Mouse (Mus musculus) hindbrain, embryonic 13.5 days (tissue): ENCODE results near the gene Cxcr5. TPM values are rescaled to one million over a fixed set of nuclear protein-coding genes. Genes with fewer than 3 reads are reported as not detected.

ENCODE experiments used
- ATAC-seq: fragments of 200-750 bp; cut with Nextera tagmentation; 2 replicates; pipeline ENCODE4 v1.8.0; 2017; ENCODE audit warnings: moderate TSS enrichment; ENCODE audit not compliant: low FRiP score
- H3K27ac ChIP-seq: fragments of 300-500 bp; sonication (generic); 2 replicates; pipeline ENCODE4 v1.5.1; 2015; ENCODE audit warnings: inconsistent platforms, mild to moderate bottlenecking, moderate library complexity
- H3K27me3 ChIP-seq: fragments of 300-500 bp; sonication (generic); 2 replicates; pipeline ENCODE4 v1.6.1; 2015; ENCODE audit warnings: mild to moderate bottlenecking, inconsistent platforms
- H3K36me3 ChIP-seq: fragments of 300-500 bp; sonication (generic); 2 replicates; pipeline ENCODE4 v1.6.1; 2015; ENCODE audit warnings: mild to moderate bottlenecking, inconsistent platforms
- H3K4me1 ChIP-seq: fragments of 300-500 bp; sonication (generic); replicated peaks from 2 replicates; pipeline ENCODE4 v1.6.1; 2015; ENCODE audit warnings: inconsistent platforms
- H3K4me2 ChIP-seq: fragments of 300-500 bp; sonication (generic); 2 replicates; pipeline ENCODE4 v1.6.1; 2015; ENCODE audit warnings: inconsistent platforms, mild to moderate bottlenecking, moderate library complexity
- H3K4me3 ChIP-seq: fragments of 300-500 bp; sonication (generic); 2 replicates; pipeline ENCODE4 v1.5.1; 2015; ENCODE audit warnings: mild to moderate bottlenecking, inconsistent platforms
- H3K9ac ChIP-seq: fragments of 300-500 bp; sonication (generic); 2 replicates; pipeline ENCODE4 v1.6.1; 2015; ENCODE audit warnings: mild to moderate bottlenecking, inconsistent platforms
- H3K9me3 ChIP-seq: fragments of 300-500 bp; sonication (generic); 2 replicates; pipeline ENCODE4 v1.6.1; 2016; ENCODE audit warnings: inconsistent platforms
- WGBS: fragments of 180-500 bp; shearing (Covaris S2); methylation state at CpG from one replicate; pipeline ENCODE4 v1.1.7; 2015; 5-methylcytosine and 5-hydroxymethylcytosine counted together
- polyA plus RNA-seq: library from polyadenylated mRNA; unstranded; fragments of >200 nt; fragmentation: Nextera tagmentation; extraction: Ambion mirVana; gene quantifications from 2 replicates; pipeline ENCODE4 v1.2.1, GENCODE M21; 2015

The Cxcr5 gene
- 0.10 TPM in 1 of 2 replicates, not detected in the other for polyA plus RNA-seq

DNA sequence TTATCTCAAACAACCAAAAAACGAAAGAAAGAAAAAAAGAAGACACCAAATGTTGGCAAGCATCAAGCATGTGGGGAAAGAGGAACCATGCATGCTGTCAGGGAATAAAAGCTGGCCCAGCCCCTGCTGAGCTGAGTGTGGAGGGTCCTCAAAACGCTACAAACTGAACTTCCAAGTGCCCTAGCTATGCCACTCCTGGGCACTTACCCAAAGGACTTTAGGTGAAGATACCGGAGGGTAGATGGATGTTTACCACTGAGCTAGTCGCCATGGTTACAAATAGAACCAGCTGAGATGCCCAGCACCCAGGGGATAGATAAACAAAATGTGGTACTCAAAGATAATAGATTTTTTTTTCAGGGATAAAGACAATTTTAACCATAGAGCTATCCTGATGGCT, at the start of gene Cxcr5:
TSS of gene Cxcr5 (minus strand) at position 281 of the 400 bp plus-strand sequence.
- Histone ChIP-seq H3K4me3 (no peak within 1 kb of the TSS), H3K9me3 (no peaks in the 10 kb centered on the region), H3K4me2 (no peak within 1 kb of the TSS), H3K27me3 (no peaks in the 10 kb centered on the region), H3K9ac (no peak within 1 kb of the TSS), H3K27ac (no peak within 1 kb of the TSS), H3K4me1 (peaks cover 13% of the 10 kb centered on the region), H3K36me3 (no peaks in the 10 kb centered on the region)
- 54% methylated on average over 4 of the region's 4 CpGs for WGBS
- no peak for ATAC-seq

DNA sequence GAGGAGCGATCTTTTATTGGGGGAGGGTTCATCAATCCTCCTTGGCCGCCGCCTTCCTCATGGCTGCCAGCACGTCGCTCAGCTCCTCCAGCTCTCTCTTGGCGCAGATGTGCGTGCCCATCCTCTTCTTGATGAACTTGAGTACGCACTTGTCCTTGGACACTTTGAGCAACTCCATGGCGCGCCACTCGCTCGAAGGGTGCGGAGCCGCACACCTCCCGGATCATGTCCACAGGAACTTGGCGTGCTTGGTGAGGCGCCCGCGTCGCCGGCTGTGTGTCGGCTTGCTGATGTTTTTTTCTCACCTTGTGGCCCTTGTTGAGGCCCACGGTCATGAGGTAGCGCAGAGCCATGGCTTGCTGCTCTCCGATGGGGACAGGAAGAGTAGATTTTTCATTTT, 48.7 kb upstream of the Cxcr5 start:
- Histone ChIP-seq H3K36me3 (peaks cover 69% of the 10 kb centered on the region), H3K9me3 (no peaks in the 10 kb centered on the region), H3K4me1 (peaks cover 34% of the 10 kb centered on the region), H3K4me3 (no peak overlapping the region), H3K9ac (no peak overlapping the region), H3K4me2 (no peak overlapping the region), H3K27me3 (no peaks in the 10 kb centered on the region), H3K27ac (no peak overlapping the region)
- 98% methylated on average over 25 of the region's 25 CpGs for WGBS
- no peak for ATAC-seq

GRCm38 (mm10) chr9:44607306-44607705, 45.6 kb upstream of the Cxcr5 start:
- no peak overlapping the region for H3K27ac ChIP-seq
- no peak for ATAC-seq
- peaks cover 39% of the 10 kb centered on the region for H3K36me3 ChIP-seq
- peak overlapping the region; percentile 46 for H3K9ac ChIP-seq
- H3K4me2 ChIP-seq, result peak overlapping the region; percentile 68
- H3K27me3 ChIP-seq, result no peaks in the 10 kb centered on the region
- H3K4me1 ChIP-seq, result peaks cover 42% of the 10 kb centered on the region
- H3K9me3 ChIP-seq, result no peaks in the 10 kb centered on the region
- WGBS, result 58% methylated on average over 4 of the region's 4 CpGs
- H3K4me3 ChIP-seq, result peak overlapping the region; percentile 31

DNA sequence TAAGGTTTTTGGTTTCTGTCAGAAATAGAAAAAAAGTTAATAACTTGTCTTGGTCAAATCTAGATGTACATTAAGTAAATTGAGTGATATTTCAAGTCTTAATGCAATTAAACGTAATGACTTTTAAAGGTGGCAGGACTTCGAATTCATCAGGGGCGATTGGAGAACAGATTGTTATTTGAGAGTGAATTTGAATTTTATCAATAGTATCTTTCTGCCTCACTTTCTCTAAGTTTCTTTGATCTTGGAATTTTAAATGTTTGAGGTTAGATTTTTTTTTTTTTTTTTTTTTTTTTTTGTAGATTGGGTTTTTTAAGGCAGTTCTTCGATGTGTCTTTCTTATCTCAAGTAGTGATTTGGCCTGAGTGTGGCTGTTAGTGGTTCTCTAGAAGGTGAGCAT, 45.0 kb upstream of the Cxcr5 start:
- WGBS, result 73% methylated on average over 4 of the region's 4 CpGs
- Histone ChIP-seq H3K4me1 (peaks cover 42% of the 10 kb centered on the region), H3K4me3 (peak overlapping the region; percentile 94), H3K4me2 (peak overlapping the region; percentile 68), H3K27me3 (no peaks in the 10 kb centered on the region), H3K36me3 (peaks cover 34% of the 10 kb centered on the region), H3K9me3 (no peaks in the 10 kb centered on the region), H3K9ac (no peak overlapping the region), H3K27ac (no peak overlapping the region)
- ATAC-seq, result no peak

DNA sequence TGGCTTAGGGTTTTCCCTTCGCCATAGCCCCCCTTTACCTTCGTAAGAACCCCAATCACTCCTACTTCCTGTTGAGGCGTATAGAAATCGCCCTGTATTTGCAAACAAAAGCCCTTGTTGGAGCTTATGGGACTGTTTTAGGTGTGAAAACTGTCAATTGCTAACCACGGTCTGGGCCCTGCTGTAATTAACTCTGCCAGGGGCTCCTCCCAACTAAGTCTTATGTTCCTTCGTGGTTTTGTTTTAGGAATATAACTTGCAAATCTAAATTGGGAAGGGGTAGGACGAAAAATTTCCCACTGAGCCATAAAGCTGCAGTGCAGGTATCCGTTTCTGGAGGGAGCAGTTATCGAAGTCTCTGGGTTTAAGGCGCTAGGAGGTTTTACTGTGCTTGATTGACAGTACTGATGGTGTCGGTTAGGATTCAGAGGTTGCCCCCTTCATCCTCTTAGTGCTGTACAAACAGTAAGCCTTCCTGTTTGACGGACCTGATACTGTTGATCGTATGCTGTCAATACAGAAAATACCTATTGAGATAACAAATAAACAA, 44.0 kb upstream of the Cxcr5 start:
- ATAC-seq, result no peak
- Histone ChIP-seq H3K27me3 (no peaks in the 10 kb centered on the region), H3K4me3 (peak overlapping the region; percentile 94), H3K9ac (peak overlapping the region; percentile 100), H3K4me1 (peaks cover 42% of the 10 kb centered on the region), H3K9me3 (no peaks in the 10 kb centered on the region), H3K4me2 (peak overlapping the region; percentile 68), H3K36me3 (peaks cover 28% of the 10 kb centered on the region), H3K27ac (peak overlapping the region; percentile 100)
- under 1% methylated on average over 13 of the region's 13 CpGs for WGBS

DNA sequence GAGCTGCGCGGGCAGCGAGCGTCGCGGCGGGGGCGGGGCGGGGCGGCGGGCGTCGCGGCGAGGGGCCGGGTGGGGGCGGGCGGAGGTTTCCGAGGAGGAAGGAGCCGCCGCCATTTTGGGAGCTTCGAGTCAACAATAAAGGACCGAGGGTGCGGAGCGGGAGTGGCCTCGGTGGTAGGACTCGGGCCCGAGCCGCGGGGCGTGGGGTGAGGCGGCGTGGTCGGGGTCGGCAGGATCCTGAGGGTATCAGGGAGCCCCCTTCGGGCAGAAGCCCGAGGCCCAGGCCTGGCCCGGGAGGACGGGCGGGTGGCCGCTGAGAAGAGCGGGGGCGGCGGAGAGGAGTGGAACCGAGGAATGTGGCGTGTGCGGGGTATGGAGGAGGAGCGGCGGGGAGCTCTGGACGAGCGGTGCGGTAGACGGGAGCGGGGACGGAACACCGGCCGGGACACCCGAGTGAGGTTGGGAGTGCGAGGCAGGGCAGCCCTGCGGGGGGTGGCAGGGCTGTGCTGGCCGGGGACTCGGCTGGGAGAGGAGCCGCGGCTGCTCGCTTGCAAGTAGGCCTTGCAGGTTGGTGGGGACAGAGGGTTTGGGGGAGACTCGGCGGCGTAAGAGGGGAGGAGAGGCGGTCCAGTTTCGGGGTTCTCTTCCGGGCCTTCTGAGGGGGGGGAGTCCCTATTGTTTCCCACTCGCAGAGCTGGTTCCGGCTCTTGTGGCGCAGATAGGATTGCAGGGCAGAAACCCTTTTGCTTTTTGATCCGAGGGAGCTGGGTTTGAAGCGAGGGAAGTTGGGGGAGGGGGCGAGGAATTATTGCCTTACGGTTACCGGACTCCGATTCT, 43.3 kb upstream of the Cxcr5 start, which contains the start of gene Ddx6:
TSS of gene Ddx6 (plus strand) at position 114 of the 837 bp plus-strand sequence.
- Histone ChIP-seq H3K4me2 (peak within 1 kb of the TSS; percentile 84), H3K4me1 (peaks cover 42% of the 10 kb centered on the region), H3K27me3 (no peaks in the 10 kb centered on the region), H3K27ac (peak within 1 kb of the TSS; percentile 100), H3K9me3 (no peaks in the 10 kb centered on the region), H3K4me3 (peak within 1 kb of the TSS; percentile 94), H3K36me3 (peaks cover 21% of the 10 kb centered on the region), H3K9ac (peak within 1 kb of the TSS; percentile 100)
- WGBS, result under 1% methylated on average over 60 of the region's 80 CpGs
- ATAC-seq, result peak; percentile 72

GRCm38 (mm10) chr9:44604290-44604778, 42.7 kb upstream of the Cxcr5 start:
- Histone ChIP-seq H3K27ac (peak overlapping the region; percentile 100), H3K9ac (peak overlapping the region; percentile 100), H3K4me2 (peak overlapping the region; percentile 84), H3K27me3 (no peaks in the 10 kb centered on the region), H3K36me3 (peaks cover 19% of the 10 kb centered on the region), H3K4me1 (peaks cover 44% of the 10 kb centered on the region), H3K9me3 (no peaks in the 10 kb centered on the region), H3K4me3 (peak overlapping the region; percentile 94)
- peak; percentile 77 for ATAC-seq
- under 1% methylated on average over 36 of the region's 65 CpGs for WGBS

DNA sequence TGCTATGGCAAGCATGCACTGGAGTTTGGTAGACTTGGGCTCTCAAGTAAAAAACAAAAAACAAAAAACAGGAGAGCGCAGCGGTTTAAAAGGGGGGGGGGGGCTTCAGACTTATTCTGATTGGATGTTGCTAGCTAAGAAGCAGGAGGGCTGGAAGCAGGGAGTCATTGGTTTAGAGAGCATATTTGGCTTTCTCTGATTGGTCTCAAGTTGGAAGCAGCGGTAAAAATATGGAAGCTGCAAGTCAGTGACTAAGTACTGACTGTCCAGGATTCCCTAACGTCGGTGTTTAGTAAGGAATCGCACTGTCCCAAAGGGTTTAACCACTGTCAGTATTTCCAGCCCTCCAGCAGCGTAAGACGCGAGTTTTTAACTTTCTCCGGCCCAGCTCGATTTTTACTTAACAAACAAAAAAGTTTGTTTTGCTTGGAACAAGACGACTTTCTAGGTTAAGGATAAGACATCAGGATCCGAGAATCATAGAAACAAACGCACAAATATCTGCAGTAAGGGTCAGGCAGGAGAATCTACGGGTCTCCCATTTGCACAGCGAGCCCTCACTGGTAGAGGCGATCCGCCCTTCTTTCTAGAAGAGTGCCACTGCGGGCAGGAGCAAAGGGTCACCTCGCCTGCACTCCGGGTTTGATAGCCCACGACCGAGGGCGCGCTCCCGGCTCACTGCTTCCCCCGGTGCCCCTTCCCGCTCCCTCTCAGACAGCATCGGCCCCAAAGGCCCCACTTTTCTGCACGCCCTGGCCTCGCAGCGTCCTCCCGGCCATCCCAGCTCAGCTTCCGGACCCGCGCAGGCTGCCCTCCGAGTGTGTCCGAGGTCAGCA, 42.0 kb upstream of the Cxcr5 start:
- Histone ChIP-seq H3K4me2 (peak overlapping the region; percentile 84), H3K4me3 (peak overlapping the region; percentile 94), H3K9me3 (no peaks in the 10 kb centered on the region), H3K36me3 (peaks cover 14% of the 10 kb centered on the region), H3K9ac (peak overlapping the region; percentile 100), H3K27me3 (no peaks in the 10 kb centered on the region), H3K27ac (peak overlapping the region; percentile 100), H3K4me1 (peaks cover 44% of the 10 kb centered on the region)
- ATAC-seq, result peak; percentile 50
- under 1% methylated on average over 38 of the region's 38 CpGs for WGBS

GRCm38 (mm10) chr9:44602766-44603165, 41.1 kb upstream of the Cxcr5 start:
- WGBS, result 74% methylated on average over 6 of the region's 6 CpGs
- peak overlapping the region; percentile 94 for H3K4me3 ChIP-seq
- H3K27ac ChIP-seq, result peak overlapping the region; percentile 100; the same call in 1 of the 2 replicates

GRCm38 (mm10) chr9:44600801-44601200, 39.1 kb upstream of the Cxcr5 start:
- H3K4me1 ChIP-seq, result peaks cover 30% of the 10 kb centered on the region

More at GRCm38 (mm10) chr9:44602766-44603165, 41.1 kb upstream of the Cxcr5 start:
- Histone ChIP-seq H3K36me3 (peaks cover 6% of the 10 kb centered on the region), H3K9me3 (no peaks in the 10 kb centered on the region), H3K27me3 (no peaks in the 10 kb centered on the region), H3K4me2 (peak overlapping the region; percentile 84), H3K4me1 (peaks cover 43% of the 10 kb centered on the region), H3K9ac (peak overlapping the region; percentile 100; the same call in 1 of the 2 replicates)
- no peak for ATAC-seq

GRCm38 (mm10) chr9:44599616-44600015, 37.9 kb upstream of the Cxcr5 start:
- WGBS, result 28% methylated on average over 4 of the region's 6 CpGs
- Histone ChIP-seq H3K36me3 (no peaks in the 10 kb centered on the region), H3K9me3 (no peaks in the 10 kb centered on the region), H3K4me3 (no peak overlapping the region), H3K4me2 (peak overlapping the region; percentile 42; the same call in 1 of the 2 replicates), H3K27ac (peak overlapping the region; percentile 72), H3K9ac (peak overlapping the region; percentile 55; the same call in 1 of the 2 replicates), H3K27me3 (no peaks in the 10 kb centered on the region), H3K4me1 (peaks cover 30% of the 10 kb centered on the region)
- ATAC-seq, result no peak

More at GRCm38 (mm10) chr9:44600801-44601200, 39.1 kb upstream of the Cxcr5 start:
- Histone ChIP-seq H3K9ac (no peak overlapping the region), H3K27ac (no peak overlapping the region), H3K9me3 (no peaks in the 10 kb centered on the region), H3K27me3 (no peaks in the 10 kb centered on the region), H3K4me2 (no peak overlapping the region), H3K36me3 (no peaks in the 10 kb centered on the region), H3K4me3 (no peak overlapping the region)
- ATAC-seq, result no peak
- 89% methylated on average over 6 of the region's 6 CpGs for WGBS
